Mouse (Mus musculus): ENCODE results near the gene Tprgl. TPM values are rescaled to one million over a fixed set of nuclear protein-coding genes. Genes with fewer than 3 reads are reported as not detected.

Tprgl gene
- polyA plus RNA-seq (2012; rRNA removed), result 62.7 and 71.1 TPM in 2 replicates

DNA sequence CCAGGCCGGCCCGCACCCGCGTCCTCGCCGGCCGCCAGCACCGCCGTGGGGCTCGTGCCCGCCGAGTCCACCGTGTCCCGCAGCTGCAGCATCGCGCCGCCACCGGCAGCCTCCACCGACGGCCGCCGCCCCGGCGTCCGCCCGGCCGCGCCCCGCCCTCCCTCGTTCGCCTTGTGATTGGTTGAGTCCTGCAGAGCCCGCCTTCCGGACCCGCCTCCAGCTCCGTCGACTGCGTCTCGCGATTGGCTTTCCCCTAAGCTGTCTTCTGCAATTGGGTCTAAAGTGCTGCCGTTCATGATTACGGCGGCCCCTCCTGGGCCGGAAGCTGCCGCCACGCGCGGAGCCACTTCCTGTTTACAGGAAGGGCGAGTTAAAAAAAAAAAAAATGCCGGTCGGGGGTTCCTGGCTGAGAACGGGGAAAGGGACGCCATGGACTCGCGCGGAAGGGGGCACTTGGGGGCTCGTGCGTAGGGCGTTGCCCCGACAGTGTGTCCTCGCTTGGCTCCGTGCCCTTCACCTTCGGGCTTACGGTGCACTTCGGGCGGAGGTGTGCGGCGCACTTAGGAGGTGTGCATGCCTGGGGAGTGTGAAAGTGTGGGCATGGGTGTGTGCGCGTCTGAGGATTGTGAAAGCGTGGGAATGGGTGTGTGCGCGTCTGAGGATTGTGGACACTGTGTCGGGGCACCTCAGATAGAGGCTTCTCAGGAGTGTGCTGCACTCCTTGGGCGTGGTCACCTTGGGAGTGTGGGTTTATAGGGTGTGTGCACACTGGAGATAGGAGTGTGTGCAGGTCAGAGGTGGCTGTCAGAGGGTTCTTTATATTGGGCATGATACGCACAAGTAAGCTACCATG, at the start of gene Tprgl:
TSS of gene Tprgl (minus strand) at position 129 of the 853 bp plus-strand sequence.

GRCm38 (mm10) chr4:154170506-154171150, 10.2 kb upstream of the Tprgl start, which contains the start of gene Megf6:
Megf6 (plus strand) TSS chr4:154170730.

GRCm38 (mm10) chr4:154142211-154143040, 18.0 kb downstream of the Tprgl start, which contains the start of gene Wrap73:
Wrap73 (plus strand) TSS chr4:154142372.

DNA sequence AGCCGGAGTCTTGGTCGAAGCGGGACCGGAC, 20.5 kb downstream of the Tprgl start, which contains the start of gene Trp73:
TSS of gene Trp73 (minus strand) at position 27 of the 31 bp plus-strand sequence.

Other genes with a start within 250 kb of the Tprgl start
- gene A430005L14Rik, start 203.4 kb downstream of the Tprgl start, polyA plus RNA-seq (2012; rRNA removed), result 26.8 and 33.3 TPM in 2 replicates
- 7.7 and 7.8 TPM in 2 replicates for gene Dffb, start 185.5 kb downstream of the Tprgl start, polyA plus RNA-seq (2012; rRNA removed)
- gene Cep104, start 185.5 kb downstream of the Tprgl start, polyA plus RNA-seq (2012; rRNA removed), result 3.5 and 4.0 TPM in 2 replicates
- gene Lrrc47, start 148.9 kb downstream of the Tprgl start, polyA plus RNA-seq (2012; rRNA removed), result 22.5 and 23.0 TPM in 2 replicates
- gene Smim1, start 134.4 kb downstream of the Tprgl start, polyA plus RNA-seq (2012; rRNA removed), result 186 and 199 TPM in 2 replicates
- not detected in 2 replicates for gene Ccdc27, start 118.0 kb downstream of the Tprgl start, polyA plus RNA-seq (2012; rRNA removed)
- 0.01 TPM in 1 of 2 replicates, not detected in the other for gene Trp73, start 20.5 kb downstream of the Tprgl start, polyA plus RNA-seq (2012; rRNA removed)
- 14.0 and 16.0 TPM in 2 replicates for gene Wrap73, start 18.3 kb downstream of the Tprgl start, polyA plus RNA-seq (2012; rRNA removed)
- gene Megf6, start 10.1 kb upstream of the Tprgl start, polyA plus RNA-seq (2012; rRNA removed), result 0.53 and 0.70 TPM in 2 replicates
- gene Arhgef16, start 141.0 kb upstream of the Tprgl start, polyA plus RNA-seq (2012; rRNA removed), result 2.0 and 2.4 TPM in 2 replicates
- gene B230104I21Rik, start 175.5 kb upstream of the Tprgl start, polyA plus RNA-seq (2012; rRNA removed), result not detected in 2 replicates

All from liver, embryonic 14 days (tissue).